Mouse (Mus musculus): ENCODE data around the gene Clcc1. TPM values are rescaled to one million over a fixed set of nuclear protein-coding genes. Genes with fewer than 3 reads are reported as not detected.

Gene Clcc1
- polyA plus RNA-seq, 1 experiment from 2014 or later: 50.0 TPM

DNA sequence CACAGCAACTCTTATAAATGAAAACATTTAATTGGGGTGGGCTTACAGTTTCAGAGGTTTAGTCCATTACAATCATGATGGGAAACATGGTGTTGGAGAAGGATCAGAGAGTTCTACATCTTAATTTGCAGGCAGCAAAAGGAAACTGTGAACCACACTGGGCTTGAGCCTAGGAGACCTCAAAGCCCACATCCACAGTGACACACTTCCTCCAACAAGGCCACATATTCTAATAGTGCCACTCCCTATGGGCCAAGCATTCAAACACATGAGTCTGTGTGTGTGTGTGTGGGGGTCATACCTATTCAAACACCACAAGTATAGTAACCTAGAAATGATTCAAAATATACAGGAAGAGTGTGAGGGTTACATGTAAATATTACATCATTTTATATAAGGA lies 73.6 kb downstream of the Clcc1 start:
- H3K4me2 ChIP-seq: no peak overlapping the region
- no peaks in the 10 kb centered on the region for H3K27me3 ChIP-seq (ENCODE audit: control insufficient read depth, insufficient read depth, low read length)
- ATAC-seq (replicated peaks; ENCODE audit: insufficient number of reproducible peaks, low FRiP score, low TSS enrichment): no peak
- no peaks in the 10 kb centered on the region for H3K9me3 ChIP-seq (replicated peaks; ENCODE audit: control insufficient read depth, low read length)
- no peaks in the 10 kb centered on the region for H3K4me1 ChIP-seq (ENCODE audit: control insufficient read depth, insufficient read depth, low read length)
- no peak overlapping the region for H3K27ac ChIP-seq (ENCODE audit: low read depth, low read length)
- H3K36me3 ChIP-seq (ENCODE audit: control insufficient read depth, insufficient read depth, low read length): no peaks in the 10 kb centered on the region
- H3K9ac ChIP-seq (ENCODE audit: low read depth, low read length): no peak overlapping the region
- no peak overlapping the region for H3K4me3 ChIP-seq (ENCODE audit: low read depth, low read length)

- H3K9ac ChIP-seq (ENCODE audit: low read depth, low read length): no peak overlapping the region
- no peaks in the 10 kb centered on the region for H3K9me3 ChIP-seq (replicated peaks; ENCODE audit: control insufficient read depth, low read length)
- H3K36me3 ChIP-seq (ENCODE audit: control insufficient read depth, insufficient read depth, low read length): no peaks in the 10 kb centered on the region
- H3K4me1 ChIP-seq (ENCODE audit: control insufficient read depth, insufficient read depth, low read length): no peaks in the 10 kb centered on the region
- no peaks in the 10 kb centered on the region for H3K27me3 ChIP-seq (ENCODE audit: control insufficient read depth, insufficient read depth, low read length)
- H3K4me3 ChIP-seq (ENCODE audit: low read depth, low read length): no peak overlapping the region
- no peak overlapping the region for H3K27ac ChIP-seq (ENCODE audit: low read depth, low read length)
- 86% methylated on average over 3 of the region's 3 CpGs for WGBS (ENCODE audit: insufficient replicate concordance)
- ATAC-seq (replicated peaks; ENCODE audit: insufficient number of reproducible peaks, low FRiP score, low TSS enrichment): no peak
- H3K4me2 ChIP-seq: no peak overlapping the region
These were observed 74.1 kb downstream of the Clcc1 start for GRCm38 (mm10) chr3:108727776-108728175.

Other genes starting within 250 kb of the Clcc1 start
- gene Celsr2, start 238.4 kb upstream of the Clcc1 start, polyA plus RNA-seq (2014; fragmentation: Nextera tagmentation; extraction: Ambion mirVana): 3.1 and 3.7 TPM in 2 replicates
- gene Sars, start 208.7 kb upstream of the Clcc1 start, polyA plus RNA-seq (2014; fragmentation: Nextera tagmentation; extraction: Ambion mirVana): 103 and 114 TPM in 2 replicates
- gene 1700013F07Rik, start 119.8 kb upstream of the Clcc1 start, polyA plus RNA-seq (2014; fragmentation: Nextera tagmentation; extraction: Ambion mirVana): not detected in 2 replicates
- 0.59 and 0.63 TPM in 2 replicates for gene 5330417C22Rik, start 117.4 kb upstream of the Clcc1 start, polyA plus RNA-seq (2014; fragmentation: Nextera tagmentation; extraction: Ambion mirVana)
- gene Tmem167b, start 91.4 kb upstream of the Clcc1 start, polyA plus RNA-seq (2014; fragmentation: Nextera tagmentation; extraction: Ambion mirVana): 31.7 and 34.6 TPM in 2 replicates
- 25.4 and 31.8 TPM in 2 replicates for gene Taf13, start 82.2 kb upstream of the Clcc1 start, polyA plus RNA-seq (2014; fragmentation: Nextera tagmentation; extraction: Ambion mirVana)
- 7.5 and 8.9 TPM in 2 replicates for gene Wdr47, start 62.6 kb upstream of the Clcc1 start, polyA plus RNA-seq (2014; fragmentation: Nextera tagmentation; extraction: Ambion mirVana)
- 27.2 and 31.3 TPM in 2 replicates for gene Gpsm2, start 68.4 kb downstream of the Clcc1 start, polyA plus RNA-seq (2014; fragmentation: Nextera tagmentation; extraction: Ambion mirVana)
- not detected in 2 replicates for gene Aknad1, start 85.7 kb downstream of the Clcc1 start, polyA plus RNA-seq (2014; fragmentation: Nextera tagmentation; extraction: Ambion mirVana)
- 27.8 and 29.2 TPM in 2 replicates for gene Stxbp3, start 186.6 kb downstream of the Clcc1 start, polyA plus RNA-seq (2014; fragmentation: Nextera tagmentation; extraction: Ambion mirVana)
- gene Fndc7, start 236.1 kb downstream of the Clcc1 start, polyA plus RNA-seq (2014; fragmentation: Nextera tagmentation; extraction: Ambion mirVana): not detected in 2 replicates